Mouse (Mus musculus): ENCODE measurements around the gene Plek.

The Plek gene

GRCm38 (mm10) chr11:17004899-17005846 is 47.0 kb downstream of the Plek start:
- peak; percentile 82; the same call in 1 of the 2 replicates for TF ChIP-seq GATA4 (IDR thresholded peaks at IDR 0.05; ENCODE audit: insufficient replicate concordance, low read length)

GRCm38 (mm10) chr11:17003757-17004156 is 48.4 kb downstream of the Plek start:
- TF ChIP-seq GATA4 (IDR thresholded peaks at IDR 0.05; ENCODE audit: insufficient replicate concordance, low read length) = no peak

GRCm38 (mm10) chr11:17002739-17003373 is 49.3 kb downstream of the Plek start:
- no peak for TF ChIP-seq GATA4 (IDR thresholded peaks at IDR 0.05; ENCODE audit: insufficient replicate concordance, low read length)

GRCm38 (mm10) chr11:17000353-17001334 is 51.5 kb downstream of the Plek start:
- TF ChIP-seq GATA4 (IDR thresholded peaks at IDR 0.05; ENCODE audit: insufficient replicate concordance, low read length) = no peak

GRCm38 (mm10) chr11:16999933-17000332 is 52.2 kb downstream of the Plek start:
- TF ChIP-seq GATA4 (IDR thresholded peaks at IDR 0.05; ENCODE audit: insufficient replicate concordance, low read length) = no peak

GRCm38 (mm10) chr11:16999387-16999786 is 52.8 kb downstream of the Plek start:
- TF ChIP-seq GATA4 (IDR thresholded peaks at IDR 0.05; ENCODE audit: insufficient replicate concordance, low read length) = no peak

- peak; percentile 88 for TF ChIP-seq GATA4 (IDR thresholded peaks at IDR 0.05; ENCODE audit: insufficient replicate concordance, low read length)
Measured at GRCm38 (mm10) chr11:16997465-16997864, 54.7 kb downstream of the Plek start.

- TF ChIP-seq GATA4 (IDR thresholded peaks at IDR 0.05; ENCODE audit: insufficient replicate concordance, low read length) = no peak
Measured at GRCm38 (mm10) chr11:16996818-16997217, 55.4 kb downstream of the Plek start.

- TF ChIP-seq GATA4 (IDR thresholded peaks at IDR 0.05; ENCODE audit: insufficient replicate concordance, low read length) = no peak
Measured at GRCm38 (mm10) chr11:16992880-16993279, 59.3 kb downstream of the Plek start.

- no peak for TF ChIP-seq GATA4 (IDR thresholded peaks at IDR 0.05; ENCODE audit: insufficient replicate concordance, low read length)
Measured at GRCm38 (mm10) chr11:16989885-16990284, 62.3 kb downstream of the Plek start.

- no peak for TF ChIP-seq GATA4 (IDR thresholded peaks at IDR 0.05; ENCODE audit: insufficient replicate concordance, low read length)
Measured at GRCm38 (mm10) chr11:16987745-16988328, 64.3 kb downstream of the Plek start.

GRCm38 (mm10) chr11:16986550-16987187 is 65.5 kb downstream of the Plek start:
- TF ChIP-seq GATA4 (IDR thresholded peaks at IDR 0.05; ENCODE audit: insufficient replicate concordance, low read length) = no peak

- TF ChIP-seq GATA4 (IDR thresholded peaks at IDR 0.05; ENCODE audit: insufficient replicate concordance, low read length) = no peak
Measured at GRCm38 (mm10) chr11:16978161-16978707, 73.9 kb downstream of the Plek start.

GRCm38 (mm10) chr11:16977611-16978010 is 74.6 kb downstream of the Plek start:
- TF ChIP-seq GATA4 (IDR thresholded peaks at IDR 0.05; ENCODE audit: insufficient replicate concordance, low read length) = no peak
